Mouse (Mus musculus) cerebellum, adult 2 months (tissue): ENCODE measurements around the gene Zfp994. TPM values are rescaled to one million over a fixed set of nuclear protein-coding genes. Genes with fewer than 3 reads are reported as not detected.
"Not testable (repeated sequence)": the region's sequence is repeated elsewhere in the genome, so short reads cannot be mapped to it uniquely, and the experiment has no call there.

Experiments
- DNase-seq, 2 experiments: peaks; one replicate each; pipeline ENCODE4 v3.0.0; 2021
- H3K27ac ChIP-seq: fragments of 200-500 bp; 2 replicates; pipeline ENCODE4 v1.5.1; 2012; ENCODE audit warnings: low read length, control low read depth, inconsistent platforms; ENCODE audit not compliant: insufficient read depth
- H3K27me3 ChIP-seq: fragments of 200-500 bp; 2 replicates; pipeline ENCODE4 v1.6.1; 2012; ENCODE audit warnings: inconsistent platforms, mild to moderate bottlenecking, low read length, moderate library complexity; ENCODE audit not compliant: control insufficient read depth, insufficient read depth
- H3K4me1 ChIP-seq: fragments of 200-500 bp; 2 replicates; pipeline ENCODE4 v1.6.1; 2011; ENCODE audit warnings: low read length; ENCODE audit not compliant: control insufficient read depth, insufficient read depth
- H3K4me3 ChIP-seq: fragments of 200-500 bp; replicated peaks from 2 replicates; pipeline ENCODE3; 2011; ENCODE audit warnings: mild to moderate bottlenecking, low read depth, low read length, control low read depth; ENCODE audit not compliant: insufficient read depth
- POLR2A ChIP-seq: fragments of 200-500 bp; IDR thresholded peaks from 2 replicates; pipeline ENCODE4 v1.6.1; 2011; ENCODE audit warnings: low read length, control low read depth, borderline replicate concordance; ENCODE audit not compliant: insufficient read depth
- WGBS: fragments of 180-500 bp; shearing (Covaris S2); methylation state at CpG from one replicate; pipeline ENCODE4 v1.1.7; 2018; 5-methylcytosine and 5-hydroxymethylcytosine counted together
- polyA plus RNA-seq: library from polyadenylated mRNA; depleted of rRNA; stranded (reverse); fragments of >200 nt; gene quantifications from 2 replicates; pipeline ENCODE4 v1.2.3, GENCODE M21; 2012; rRNA removed

Zfp994 gene
- polyA plus RNA-seq = 2.1 and 2.3 TPM in 2 replicates

DNA sequence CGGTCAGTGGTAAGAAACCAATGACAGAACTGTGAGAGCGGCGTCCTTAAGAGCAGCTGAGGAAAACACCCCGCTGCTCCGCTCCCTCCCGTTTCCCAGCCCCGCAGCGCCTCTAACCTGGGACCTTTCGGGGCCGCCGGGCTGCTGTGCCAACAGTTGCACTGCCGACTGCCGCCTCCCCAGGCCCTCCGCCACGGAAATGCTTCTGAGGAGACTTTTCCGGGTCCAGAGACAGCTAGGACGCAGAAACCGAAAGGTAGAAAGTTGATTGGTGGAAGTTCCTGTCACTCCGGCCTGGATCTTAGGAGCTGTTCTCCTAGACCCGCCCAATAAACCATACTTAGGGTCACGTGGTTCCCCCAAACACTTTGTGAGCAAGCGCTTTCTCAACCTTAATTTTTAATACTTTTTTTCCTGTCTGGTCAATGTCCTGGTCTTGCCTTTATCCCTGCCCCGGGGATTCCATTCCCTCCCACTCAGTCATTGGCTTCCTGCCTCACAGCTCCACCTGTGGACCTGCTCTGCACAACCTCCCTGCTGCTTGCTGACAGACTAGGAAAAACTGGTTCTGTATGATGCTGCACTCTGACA, at the start of gene Zfp994:
TSS of gene Zfp994 (minus strand) at position 195 of the 591 bp plus-strand sequence.
- peak; percentile 91 to 96 for DNase-seq
- Histone ChIP-seq H3K27ac (peak within 1 kb of the TSS; percentile 71), H3K4me3 (peak within 1 kb of the TSS; percentile 84)
- H3K4me1 ChIP-seq, H3K27me3 ChIP-seq: not testable (repeated sequence)
- TF ChIP-seq POLR2A = peak; percentile 47; the same call in 1 of the 2 replicates
- WGBS = under 1% methylated on average over 23 of the region's 23 CpGs

DNA sequence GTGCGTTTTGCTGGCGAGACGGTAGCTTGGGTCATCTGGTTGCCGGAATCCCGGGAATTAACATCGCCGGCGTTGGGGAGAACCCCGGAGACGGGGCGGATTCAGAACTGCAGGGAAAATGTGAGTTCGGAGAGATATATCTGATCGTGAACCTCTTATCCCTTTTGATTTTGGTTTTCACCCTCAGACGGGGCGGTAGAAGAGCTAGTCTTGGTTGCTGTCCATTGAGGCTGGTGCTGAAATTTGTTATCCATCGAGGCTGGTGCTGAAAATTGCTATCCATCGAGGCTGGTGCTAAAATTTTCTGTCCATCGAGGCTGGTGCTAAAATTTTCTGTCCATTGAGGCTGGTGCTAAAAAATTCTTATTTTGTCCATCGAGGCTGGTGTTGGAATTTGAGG, 5.3 kb upstream of the Zfp994 start:
- not testable (repeated sequence) for H3K27ac ChIP-seq, DNase-seq, H3K27me3 ChIP-seq, H3K4me1 ChIP-seq, H3K4me3 ChIP-seq
- WGBS = 68% methylated on average over 19 of the region's 19 CpGs

DNA sequence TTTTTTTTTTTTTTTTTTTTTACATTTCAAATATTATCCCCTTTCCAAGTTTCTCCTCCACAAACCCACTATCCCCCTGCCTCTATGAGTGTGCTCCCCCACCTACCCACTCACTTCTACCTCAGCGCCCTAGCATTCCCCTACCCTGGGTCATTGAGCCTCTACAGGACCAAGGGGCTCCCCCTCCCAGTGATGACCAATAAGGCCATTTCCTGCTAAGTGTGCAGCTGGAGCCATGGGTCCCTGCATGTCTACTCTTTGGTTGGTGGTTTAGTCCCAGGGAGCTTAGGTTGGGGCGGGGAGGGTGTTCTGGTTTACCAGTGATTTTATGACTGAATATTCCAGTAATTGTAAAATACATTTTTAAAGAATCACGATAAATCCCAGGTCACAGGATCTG, 401 bp downstream of the Zfp994 start:
- not testable (repeated sequence) for H3K27me3 ChIP-seq, H3K4me1 ChIP-seq, H3K27ac ChIP-seq
- peak in 1 of 2 experiments; percentile 14 for DNase-seq
- 1% methylated on average over 3 of the region's 3 CpGs for WGBS
- peak overlapping the region; percentile 84 for H3K4me3 ChIP-seq

DNA sequence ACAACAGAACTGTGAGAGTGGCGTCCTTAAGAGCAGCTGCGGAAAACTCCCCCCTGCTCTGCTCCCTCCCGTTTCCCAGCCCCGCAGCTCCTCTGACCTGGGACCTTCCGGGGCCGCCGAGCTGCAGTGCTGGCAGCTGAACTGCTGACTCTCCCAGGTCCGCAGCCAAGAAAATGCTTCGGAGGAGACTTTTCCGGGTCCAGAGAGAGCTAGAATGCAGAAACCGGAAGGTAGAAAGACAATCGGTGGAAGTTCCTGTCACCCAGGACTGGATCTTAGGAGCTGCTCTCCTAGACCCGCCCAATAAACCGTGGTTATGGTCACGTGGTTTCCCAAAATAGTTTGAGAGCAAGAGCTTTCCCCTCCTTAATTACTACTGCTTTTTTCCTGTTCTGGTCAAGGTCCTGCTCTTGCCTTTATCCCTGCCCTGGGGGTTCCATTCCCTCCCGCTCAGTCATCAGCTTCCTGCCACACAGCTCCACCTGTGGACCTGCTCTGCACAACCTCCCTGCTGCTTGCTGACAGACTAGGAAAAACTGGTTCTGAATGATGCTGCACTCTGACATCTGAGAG, 59.6 kb downstream of the Zfp994 start, which contains the start of gene Zfp947:
TSS of gene Zfp947 (minus strand) at position 469 of the 573 bp plus-strand sequence.
- Histone ChIP-seq H3K27ac (0 out of 2 replicates have a peak within 1 kb of the TSS, but pooled peaks have one; percentile 16), H3K4me3 (peak within 1 kb of the TSS; percentile 63)
- H3K4me1 ChIP-seq, H3K27me3 ChIP-seq: not testable (repeated sequence)
- under 1% methylated on average over 16 of the region's 16 CpGs for WGBS
- peak; percentile 51 to 64 for DNase-seq

DNA sequence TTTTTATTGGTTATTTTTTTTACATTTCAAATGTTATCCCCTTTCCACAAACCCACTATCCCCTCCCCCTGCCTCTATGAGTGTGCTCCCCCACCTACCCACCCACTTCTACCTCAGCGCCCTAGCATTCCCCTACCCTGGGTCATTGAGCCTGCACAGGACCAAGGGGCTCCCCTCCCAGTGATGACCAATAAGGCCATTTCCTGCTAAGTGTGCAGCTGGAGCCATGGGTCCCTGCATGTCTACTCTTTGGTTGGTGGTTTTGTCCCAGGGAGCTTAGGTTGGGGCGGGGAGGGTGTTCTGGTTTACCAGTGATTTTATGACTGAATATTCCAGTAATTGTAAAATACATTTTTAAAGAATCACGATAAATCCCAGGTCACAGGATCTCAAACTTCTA, 60.1 kb downstream of the Zfp994 start:
- 9% methylated on average over 3 of the region's 3 CpGs for WGBS
- H3K27me3 ChIP-seq, H3K27ac ChIP-seq, H3K4me1 ChIP-seq: not testable (repeated sequence)
- peak overlapping the region; percentile 63 for H3K4me3 ChIP-seq
- DNase-seq = peak in 1 of 2 experiments; percentile 9

DNA sequence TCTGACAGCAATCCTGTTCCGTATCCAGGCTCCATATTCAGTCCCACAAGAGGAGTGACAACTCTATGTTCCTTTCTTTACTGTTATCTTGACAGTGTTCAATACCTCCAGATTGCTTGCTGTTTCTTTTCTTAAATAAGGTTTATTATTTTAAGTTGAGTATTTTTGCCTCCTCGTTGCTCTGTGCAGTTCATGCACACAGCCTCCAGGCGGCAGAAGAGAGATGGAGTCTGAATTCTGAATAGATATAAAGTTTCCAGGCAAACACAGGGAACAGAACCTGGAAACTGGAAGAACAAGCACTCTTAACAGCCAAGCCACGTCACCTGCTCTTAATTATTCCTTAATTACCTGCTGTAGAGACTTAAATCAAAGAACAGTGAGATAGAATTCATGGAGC, 71.5 kb downstream of the Zfp994 start:
- not testable (repeated sequence) for H3K27me3 ChIP-seq, DNase-seq, H3K27ac ChIP-seq, H3K4me3 ChIP-seq, H3K4me1 ChIP-seq
- WGBS = 62% methylated on average over 4 of the region's 4 CpGs

Other genes starting within 250 kb of the Zfp994 start
- gene Zfp947, start 59.4 kb downstream of the Zfp994 start, polyA plus RNA-seq = 0.43 and 0.82 TPM in 2 replicates
- gene CT030661.1, start 89.2 kb upstream of the Zfp994 start, polyA plus RNA-seq = 8.1 TPM in 2 replicates
- gene Zfp944, start 135.8 kb upstream of the Zfp994 start, polyA plus RNA-seq = 8.0 and 8.4 TPM in 2 replicates
- gene Zfp758, start 135.8 kb upstream of the Zfp994 start, polyA plus RNA-seq = 4.5 and 4.6 TPM in 2 replicates
- 17.3 and 18.6 TPM in 2 replicates for gene Zfp946, start 198.6 kb upstream of the Zfp994 start, polyA plus RNA-seq